Mouse (Mus musculus): ENCODE results near the gene Vmn2r51. TPM values are rescaled to one million over a fixed set of nuclear protein-coding genes. Genes with fewer than 3 reads are reported as not detected.
"Not testable (repeated sequence)": the region's sequence is repeated elsewhere in the genome, so short reads cannot be mapped to it uniquely, and the experiment has no call there.

The Vmn2r51 gene
- total RNA-seq (2014; fragmentation: Nextera tagmentation) (not detected in 2 replicates), total RNA-seq (2017) (not detected in 2 replicates)

GRCm38 (mm10) chr7:10105641-10106040 is at the start of gene Vmn2r51:
Vmn2r51 (minus strand) TSS chr7:10105741.
- not testable (repeated sequence) for ATAC-seq (replicated peaks; ENCODE audit: poor library complexity, severe bottlenecking)

DNA sequence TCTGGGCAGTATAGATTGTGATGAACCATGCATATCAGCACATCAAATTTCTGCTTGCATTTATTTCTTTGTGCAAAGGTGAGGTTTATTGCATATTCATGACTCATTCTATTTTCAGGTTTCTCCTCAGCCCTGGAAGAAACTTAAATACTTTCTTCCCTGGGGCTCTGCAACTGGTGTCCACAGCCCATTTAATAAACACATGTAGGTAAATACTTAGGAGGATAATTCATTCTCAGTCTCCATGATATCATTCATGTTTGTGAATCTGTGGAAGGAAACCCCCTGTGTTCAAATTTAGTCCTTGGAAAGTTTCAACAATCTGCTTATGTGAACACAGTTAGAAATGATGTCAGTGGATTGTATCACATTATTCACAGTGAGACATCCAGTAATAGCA is 52.3 kb downstream of the Vmn2r51 start, which contains the start of gene Vmn2r50:
Gene Vmn2r50 (minus strand): TSS at position 101 of the 400 bp plus-strand sequence.
- not testable (repeated sequence) for ATAC-seq (replicated peaks; ENCODE audit: poor library complexity, severe bottlenecking)

Other genes with a start within 250 kb of the Vmn2r51 start
- gene Vmn2r48, start 152.2 kb downstream of the Vmn2r51 start, total RNA-seq (2014; fragmentation: Nextera tagmentation), result not detected in 2 replicates
- not detected in 2 replicates for gene Vmn2r48, start 152.2 kb downstream of the Vmn2r51 start, total RNA-seq (2017)
- gene Vmn2r49, start 113.5 kb downstream of the Vmn2r51 start, total RNA-seq (2014; fragmentation: Nextera tagmentation), result not detected in 2 replicates
- not detected in 2 replicates for gene Vmn2r49, start 113.5 kb downstream of the Vmn2r51 start, total RNA-seq (2017)
- gene Vmn2r50, start 52.4 kb downstream of the Vmn2r51 start, total RNA-seq (2014; fragmentation: Nextera tagmentation), result not detected in 2 replicates
- not detected in 2 replicates for gene Vmn2r50, start 52.4 kb downstream of the Vmn2r51 start, total RNA-seq (2017)
- 0.17 TPM in 1 of 2 replicates, not detected in the other for gene Vmn2r52, start 70.8 kb upstream of the Vmn2r51 start, total RNA-seq (2014; fragmentation: Nextera tagmentation)
- not detected in 2 replicates for gene Vmn2r52, start 70.8 kb upstream of the Vmn2r51 start, total RNA-seq (2017)
- not detected in 2 replicates for gene Vmn1r66, start 172.3 kb upstream of the Vmn2r51 start, total RNA-seq (2014; fragmentation: Nextera tagmentation)
- not detected in 2 replicates for gene Vmn1r66, start 172.3 kb upstream of the Vmn2r51 start, total RNA-seq (2017)

Data from granulocyte monocyte progenitor cell, adult 5-6 weeks (primary cell).